Mouse (Mus musculus) yolk sac, embryonic 10.5 days (tissue): ENCODE data around the gene Cobl.
A peak's percentile ranks its signal among the peaks of the same experiment; 100 is the strongest.

Experiments used
- DNase-seq: peaks from one replicate; pipeline ENCODE4 v3.0.0-alpha.2; 2017; ENCODE audit warnings: low spot score

Cobl gene

DNA sequence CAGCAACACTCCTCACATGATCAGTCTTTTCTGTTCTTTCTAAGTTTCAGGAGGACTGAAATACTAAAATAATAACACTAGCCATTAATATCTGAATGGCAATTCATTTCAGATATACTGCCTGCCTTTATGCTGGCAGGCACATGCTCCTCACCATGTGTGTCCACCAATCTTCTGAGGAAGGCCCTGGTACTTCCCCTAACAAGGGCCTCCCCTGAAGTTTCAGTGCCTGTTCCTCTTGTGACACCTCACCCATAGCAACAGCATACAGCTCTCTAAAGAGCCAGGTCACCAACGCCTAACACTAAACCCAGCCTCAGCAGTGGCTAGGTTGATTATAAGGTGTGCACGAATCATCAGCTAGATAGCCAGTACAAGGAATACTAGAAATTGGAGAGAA, 20.5 kb downstream of the Cobl start:
- DNase-seq = no peak

DNA sequence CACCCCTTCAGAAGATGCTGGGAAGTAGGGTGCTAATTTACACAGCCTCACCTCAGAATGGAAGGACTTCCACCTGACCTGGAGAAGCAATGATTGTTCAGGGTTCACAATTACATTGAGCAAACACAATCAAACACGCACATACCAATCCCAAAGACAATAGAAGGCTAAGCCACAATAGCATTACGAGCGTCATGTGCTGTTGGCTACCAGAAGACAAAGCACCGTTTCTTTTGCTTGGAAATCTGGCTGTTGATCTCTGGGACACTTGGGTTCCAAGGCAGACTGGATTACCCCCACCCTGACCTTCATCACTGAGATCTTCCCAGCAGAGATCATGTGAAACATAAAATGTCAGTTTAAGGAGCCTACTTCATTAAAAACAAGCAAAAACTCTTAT, 21.1 kb downstream of the Cobl start:
- DNase-seq = no peak

DNA sequence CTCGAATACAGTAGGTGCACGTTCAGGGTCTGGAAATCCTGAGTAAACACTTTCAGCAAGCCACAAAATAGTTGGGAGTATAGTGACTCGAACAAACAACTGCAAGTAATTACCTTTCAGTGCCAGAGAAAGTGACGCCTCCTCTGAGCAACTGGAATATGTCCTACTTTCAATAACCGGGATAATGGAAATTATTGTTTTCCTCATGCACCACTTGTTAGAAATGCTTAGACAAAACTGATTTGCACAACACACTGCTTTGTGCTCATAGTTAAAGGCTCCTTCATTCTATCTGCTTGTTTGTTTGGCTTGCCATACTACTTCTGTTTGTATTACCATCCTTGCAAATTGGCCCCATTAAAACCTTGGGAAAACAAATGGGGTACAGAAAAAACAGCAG, 21.6 kb downstream of the Cobl start:
- no peak for DNase-seq

- DNase-seq = no peak
These were observed 22.5 kb downstream of the Cobl start for GRCm38 (mm10) chr11:12442283-12442682.

- DNase-seq = no peak
These were observed 28.9 kb downstream of the Cobl start for GRCm38 (mm10) chr11:12435905-12436304.

DNA sequence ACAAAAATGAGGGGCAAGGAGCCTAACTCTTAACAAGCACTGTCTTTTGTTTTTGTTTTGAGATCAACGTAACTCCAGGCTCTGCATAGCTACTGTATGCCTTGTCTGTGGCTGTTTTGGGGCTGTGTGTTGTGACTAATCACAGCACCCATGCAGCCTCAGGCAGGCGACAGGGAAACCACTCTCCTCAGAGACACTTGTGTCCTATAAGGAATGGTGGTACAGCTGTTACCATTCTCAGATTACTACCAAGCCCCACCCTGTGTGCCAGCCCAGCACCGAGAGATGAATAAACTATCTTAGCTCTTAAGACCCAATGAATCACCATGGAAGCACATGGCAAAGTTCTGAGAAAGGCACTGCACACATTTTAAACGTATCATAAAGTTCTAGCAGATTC, 29.7 kb downstream of the Cobl start:
- DNase-seq = no peak

DNA sequence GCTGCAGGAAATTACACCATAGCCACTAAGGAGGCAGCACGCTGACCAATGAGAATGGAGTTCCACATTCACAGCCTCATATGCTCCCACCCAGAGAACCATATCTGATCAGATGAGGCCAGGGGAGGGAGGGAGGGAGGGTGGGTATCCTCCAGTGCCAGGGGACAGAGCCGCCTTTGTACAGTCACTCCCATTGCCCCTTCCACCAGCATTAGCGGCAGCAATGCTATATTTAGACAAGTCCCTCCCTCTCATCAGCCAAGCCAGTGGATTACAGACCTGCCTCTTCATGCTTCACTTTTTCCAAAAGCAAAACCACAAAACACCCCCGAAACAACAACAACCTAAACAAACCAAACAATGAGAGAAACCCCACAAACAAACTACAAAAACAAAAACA, 30.2 kb downstream of the Cobl start:
- no peak for DNase-seq

GRCm38 (mm10) chr11:12431911-12432310, 32.8 kb downstream of the Cobl start:
- DNase-seq = no peak

- peak; percentile 21 for DNase-seq
These were observed 34.3 kb downstream of the Cobl start for GRCm38 (mm10) chr11:12430231-12431041.

- no peak for DNase-seq
These were observed 38.0 kb downstream of the Cobl start for GRCm38 (mm10) chr11:12426746-12427145.

- no peak for DNase-seq
These were observed 40.6 kb downstream of the Cobl start for GRCm38 (mm10) chr11:12424205-12424604.

GRCm38 (mm10) chr11:12421183-12421582, 43.6 kb downstream of the Cobl start:
- no peak for DNase-seq

GRCm38 (mm10) chr11:12420146-12420545, 44.6 kb downstream of the Cobl start:
- DNase-seq = no peak

GRCm38 (mm10) chr11:12416899-12417298, 47.9 kb downstream of the Cobl start:
- no peak for DNase-seq

- no peak for DNase-seq
These were observed 49.4 kb downstream of the Cobl start for GRCm38 (mm10) chr11:12415329-12415728.

- no peak for DNase-seq
These were observed 52.8 kb downstream of the Cobl start for GRCm38 (mm10) chr11:12411950-12412349.

DNA sequence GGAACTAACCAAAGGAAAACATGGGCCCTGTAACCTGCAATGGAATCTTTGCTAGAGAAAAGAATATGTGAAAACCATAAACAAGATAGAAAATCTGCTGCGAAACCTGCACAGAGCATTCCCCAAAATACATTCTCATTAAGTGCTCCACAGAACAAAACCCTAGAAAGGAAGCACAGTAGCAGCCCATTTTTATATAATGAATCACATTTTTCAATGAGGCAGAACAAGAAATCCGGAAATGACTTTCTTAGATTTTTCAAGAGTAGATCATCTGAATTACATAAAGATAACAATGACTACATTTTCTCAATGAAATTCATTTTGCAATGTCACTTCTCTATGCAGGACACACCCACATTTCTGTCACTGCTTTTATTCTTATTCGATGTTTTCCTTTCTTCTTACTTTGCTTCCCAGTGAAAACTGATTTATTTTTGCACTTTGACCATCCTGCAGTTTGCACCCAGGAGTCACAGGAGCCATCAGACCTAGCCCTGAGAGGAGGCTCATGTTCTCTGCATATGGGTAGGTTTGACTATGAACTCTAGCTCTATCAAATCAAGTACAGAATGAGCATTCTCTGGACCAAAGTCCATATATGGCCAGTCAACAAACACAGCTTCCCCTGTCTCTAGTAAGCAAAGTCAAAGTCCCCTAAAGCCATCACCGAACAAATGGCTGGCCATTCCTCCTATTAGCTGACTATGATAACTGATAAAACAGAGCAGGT, 53.5 kb downstream of the Cobl start:
- no peak for DNase-seq

DNA sequence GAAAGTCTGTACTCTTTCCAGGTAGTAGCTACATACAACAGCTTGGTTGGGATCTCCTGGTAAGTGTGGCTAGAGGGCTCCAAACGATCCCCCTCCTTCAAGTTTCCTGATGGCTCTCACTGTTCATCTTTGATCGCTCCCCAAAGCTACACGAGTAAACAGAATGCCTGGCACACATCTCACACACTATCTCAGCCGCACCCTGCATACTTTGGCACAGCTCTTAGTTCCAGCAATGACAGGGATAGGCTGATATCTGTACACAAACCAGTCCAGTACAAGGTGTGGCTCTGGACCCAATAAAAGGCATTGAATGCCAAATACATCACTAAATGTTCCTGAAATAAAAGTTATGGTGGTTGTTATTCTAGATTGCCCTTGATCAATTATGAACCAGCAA, 55.3 kb downstream of the Cobl start:
- no peak for DNase-seq

GRCm38 (mm10) chr11:12407834-12408233, 56.9 kb downstream of the Cobl start:
- no peak for DNase-seq

DNA sequence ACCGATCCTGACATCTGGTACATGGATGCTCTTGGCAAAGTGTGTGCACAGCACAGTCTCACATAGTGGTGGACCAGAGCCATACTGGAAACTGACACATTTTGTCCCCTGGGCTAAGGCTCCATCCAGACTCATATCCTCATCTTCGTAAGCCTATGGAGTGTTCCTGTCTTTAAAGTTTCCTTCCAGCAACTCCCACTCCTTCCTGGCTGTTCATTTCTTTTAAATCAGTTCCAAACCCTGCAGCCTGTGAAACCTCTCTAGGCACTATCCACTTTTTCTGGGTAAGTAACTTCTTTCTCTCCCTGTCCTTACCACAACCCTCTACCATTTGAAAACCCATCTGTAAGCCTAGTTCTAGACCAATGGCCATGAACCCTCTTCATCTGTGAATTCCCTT, 64.9 kb downstream of the Cobl start:
- no peak for DNase-seq

DNA sequence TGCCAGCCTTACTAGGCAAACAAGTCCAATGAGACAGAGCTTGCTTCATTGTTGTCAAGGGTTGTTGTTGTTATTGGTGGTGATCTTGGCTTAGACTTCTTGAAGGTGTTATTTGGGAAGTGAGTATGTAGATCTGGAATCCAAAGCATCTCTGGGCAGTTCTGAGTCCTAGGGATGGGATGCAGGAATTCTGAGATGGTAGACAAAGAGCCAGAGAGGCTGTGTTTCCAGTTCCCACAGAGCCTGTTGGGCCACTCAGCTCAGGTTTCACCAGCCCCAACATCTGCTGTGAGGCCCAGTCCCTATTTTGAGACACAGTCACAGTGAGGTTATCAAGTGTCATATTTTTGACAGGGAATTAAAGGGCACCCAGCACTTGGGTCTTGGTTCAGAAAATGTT, 68.6 kb downstream of the Cobl start:
- no peak for DNase-seq

DNA sequence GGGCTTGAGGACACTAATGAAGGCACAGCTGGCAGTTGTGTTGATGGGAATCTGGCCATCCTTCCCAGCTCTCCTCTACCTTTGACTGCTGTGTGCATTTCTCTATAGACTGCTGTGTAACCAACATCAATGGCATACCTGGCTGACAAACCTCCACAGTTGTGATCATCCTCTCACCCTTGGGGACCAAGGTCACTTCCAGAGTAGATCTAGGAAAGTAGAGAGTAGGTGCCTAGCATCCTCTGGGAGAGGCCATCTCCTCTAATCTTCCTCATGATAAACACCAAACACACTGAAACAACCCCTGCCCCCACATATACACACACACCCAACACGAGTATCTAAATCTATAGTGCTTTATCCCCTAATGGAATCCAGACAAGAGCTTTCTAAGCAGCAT, 70.1 kb downstream of the Cobl start:
- no peak for DNase-seq

- DNase-seq = no peak
These were observed 70.6 kb downstream of the Cobl start for GRCm38 (mm10) chr11:12394151-12394550.

GRCm38 (mm10) chr11:12384826-12385225, 79.9 kb downstream of the Cobl start:
- no peak for DNase-seq
